Mouse (Mus musculus) stomach, embryonic 14.5 days (tissue): ENCODE measurements around the gene Lama5. TPM values are rescaled to one million over a fixed set of nuclear protein-coding genes. Genes with fewer than 3 reads are reported as not detected.

ENCODE experiments used
- ATAC-seq: fragments of 200-750 bp; cut with Nextera tagmentation; 2 replicates; pipeline ENCODE4 v1.8.0; 2017; ENCODE audit warnings: low read depth, moderate TSS enrichment; ENCODE audit not compliant: insufficient number of reproducible peaks, insufficient read depth, low FRiP score
- H3K27ac ChIP-seq: fragments of 300-500 bp; sonication (generic); 2 replicates; pipeline ENCODE4 v1.5.1; 2014; ENCODE audit warnings: mild to moderate bottlenecking, low read length, moderate library complexity, mixed read lengths
- H3K27me3 ChIP-seq: fragments of 300-500 bp; sonication (generic); 2 replicates; pipeline ENCODE4 v1.6.1; 2014; ENCODE audit warnings: low read length, control low read depth, mixed read lengths; ENCODE audit not compliant: control insufficient read depth, insufficient read depth
- H3K36me3 ChIP-seq: fragments of 300-500 bp; sonication (generic); 2 replicates; pipeline ENCODE4 v1.6.1; 2014; ENCODE audit warnings: mild to moderate bottlenecking, control low read depth, low read length, moderate library complexity, mixed read lengths; ENCODE audit not compliant: control insufficient read depth, insufficient read depth
- H3K4me1 ChIP-seq: fragments of 300-500 bp; sonication (generic); 2 replicates; pipeline ENCODE4 v1.6.1; 2014; ENCODE audit warnings: low read length, control low read depth, mixed read lengths; ENCODE audit not compliant: control insufficient read depth, insufficient read depth
- H3K4me2 ChIP-seq: fragments of 300-500 bp; sonication (generic); replicated peaks from 2 replicates; pipeline ENCODE4 v1.6.1; 2014; ENCODE audit warnings: low read depth, low read length, control low read depth
- H3K4me3 ChIP-seq: fragments of 300-500 bp; sonication (generic); 2 replicates; pipeline ENCODE4 v1.5.1; 2014; ENCODE audit warnings: low read depth, low read length, control low read depth
- H3K9ac ChIP-seq: fragments of 300-500 bp; sonication (generic); replicated peaks from 2 replicates; pipeline ENCODE4 v1.6.1; 2014; ENCODE audit warnings: low read depth, mild to moderate bottlenecking, control low read depth, low read length, moderate library complexity, mixed read lengths
- H3K9me3 ChIP-seq: fragments of 300-500 bp; sonication (generic); 2 replicates; pipeline ENCODE4 v1.6.1; 2016; ENCODE audit warnings: low read depth, low read length, control low read depth; ENCODE audit not compliant: control insufficient read depth
- WGBS: fragments of 180-500 bp; shearing (Covaris S2); extraction: QIAGEN DNeasy Blood & Tissue Kit; methylation state at CpG from one replicate; pipeline ENCODE4 v1.1.7; 2014; 5-methylcytosine and 5-hydroxymethylcytosine counted together
- polyA plus RNA-seq: library from polyadenylated mRNA; unstranded; fragments of >200 nt; fragmentation: Nextera tagmentation; extraction: Ambion mirVana; gene quantifications from 2 replicates; pipeline ENCODE4 v1.2.1, GENCODE M21; 2014

Gene Lama5
- 64.0 and 70.9 TPM in 2 replicates for polyA plus RNA-seq

GRCm38 (mm10) chr2:180225762-180226378 lies at the start of gene Lama5:
Gene Lama5 (minus strand): TSS chr2:180225859.
- WGBS: 2% methylated on average over 32 of the region's 37 CpGs
- Histone ChIP-seq H3K9me3 (no peaks in the 10 kb centered on the region), H3K27me3 (no peaks in the 10 kb centered on the region), H3K4me1 (peaks cover 47% of the 10 kb centered on the region), H3K36me3 (peaks cover 3% of the 10 kb centered on the region; the same call in 1 of the 2 replicates), H3K9ac (peak within 1 kb of the TSS; percentile 71), H3K27ac (peak within 1 kb of the TSS; percentile 81), H3K4me2 (peak within 1 kb of the TSS; percentile 96), H3K4me3 (peak within 1 kb of the TSS; percentile 76)
- ATAC-seq: peak; percentile 73

GRCm38 (mm10) chr2:180274523-180274922 lies 48.9 kb upstream of the Lama5 start:
- ATAC-seq: no peak
- H3K9ac ChIP-seq: no peak overlapping the region
- no peak overlapping the region for H3K4me2 ChIP-seq
- H3K4me3 ChIP-seq: no peak overlapping the region
- no peaks in the 10 kb centered on the region for H3K9me3 ChIP-seq
- no peaks in the 10 kb centered on the region; the same call in 1 of the 2 replicates for H3K36me3 ChIP-seq
- no peak overlapping the region for H3K27ac ChIP-seq
- peaks cover 24% of the 10 kb centered on the region; the same call in 1 of the 2 replicates for H3K4me1 ChIP-seq
- 93% methylated on average over 2 of the region's 2 CpGs for WGBS
- no peaks in the 10 kb centered on the region for H3K27me3 ChIP-seq

DNA sequence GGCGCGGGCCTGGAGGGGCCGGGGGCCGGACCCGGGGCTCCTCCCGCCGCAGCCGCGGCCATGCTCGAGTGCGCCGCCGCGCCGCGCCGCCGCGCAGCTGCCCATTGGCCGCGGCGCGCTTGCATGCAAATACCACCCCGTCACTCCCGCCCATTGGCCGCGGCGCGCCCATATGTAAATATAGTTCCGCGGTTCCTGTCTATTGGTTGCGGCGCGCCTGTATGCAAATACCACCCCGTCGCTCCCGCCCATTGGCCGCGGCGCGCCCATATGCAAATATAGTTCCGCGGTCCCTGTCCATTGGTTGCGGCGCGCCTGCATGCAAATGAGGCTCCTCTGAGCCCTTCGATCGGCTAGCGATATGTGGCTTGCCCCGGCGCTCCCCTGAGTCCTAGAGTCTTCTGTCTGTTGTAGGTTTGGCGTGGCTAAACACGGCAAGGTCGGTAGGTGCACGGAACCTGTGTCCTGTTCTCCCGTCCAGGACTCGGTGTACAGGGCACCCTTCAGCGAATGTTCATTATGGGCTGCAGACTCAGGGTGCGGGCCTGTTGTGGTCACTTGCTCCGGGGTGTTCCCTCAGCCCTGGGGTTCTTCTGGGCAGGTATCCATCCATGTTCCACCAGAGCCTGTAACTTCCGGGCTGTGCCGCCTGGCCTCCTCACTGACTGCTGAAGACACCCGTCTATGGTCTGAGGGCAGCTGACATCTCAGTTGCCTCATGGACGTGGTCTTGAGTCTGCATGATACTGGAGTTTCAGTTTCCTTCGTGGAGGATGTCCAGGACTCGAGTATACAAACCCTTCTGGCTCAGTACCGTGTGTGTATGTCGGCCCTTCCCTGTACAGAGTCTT lies 48.0 kb upstream of the Lama5 start, which contains the start of gene Cables2:
TSS of gene Cables2 (minus strand) at position 103 of the 851 bp plus-strand sequence.
- peak within 1 kb of the TSS; percentile 90 for H3K9ac ChIP-seq
- H3K4me1 ChIP-seq: peaks cover 24% of the 10 kb centered on the region; the same call in 1 of the 2 replicates
- ATAC-seq: peak; percentile 87
- WGBS: 7% methylated on average over 64 of the region's 68 CpGs
- no peaks in the 10 kb centered on the region for H3K27me3 ChIP-seq
- no peaks in the 10 kb centered on the region for H3K9me3 ChIP-seq
- H3K36me3 ChIP-seq: no peaks in the 10 kb centered on the region; the same call in 1 of the 2 replicates
- H3K4me3 ChIP-seq: peak within 1 kb of the TSS; percentile 84
- peak within 1 kb of the TSS; percentile 33; the same call in 1 of the 2 replicates for H3K27ac ChIP-seq
- peak within 1 kb of the TSS; percentile 95 for H3K4me2 ChIP-seq

- peak overlapping the region; percentile 95 for H3K4me2 ChIP-seq
- H3K4me3 ChIP-seq: peak overlapping the region; percentile 84
- no peaks in the 10 kb centered on the region for H3K9me3 ChIP-seq
- under 1% methylated on average over 37 of the region's 37 CpGs for WGBS
- no peaks in the 10 kb centered on the region; the same call in 1 of the 2 replicates for H3K36me3 ChIP-seq
- H3K27ac ChIP-seq: peak overlapping the region; percentile 33; the same call in 1 of the 2 replicates
- peak; percentile 5; the same call in 1 of the 2 replicates for ATAC-seq
- H3K9ac ChIP-seq: peak overlapping the region; percentile 90
- peaks cover 20% of the 10 kb centered on the region; the same call in 1 of the 2 replicates for H3K4me1 ChIP-seq
- no peaks in the 10 kb centered on the region for H3K27me3 ChIP-seq
Observed at GRCm38 (mm10) chr2:180272884-180273321, 47.2 kb upstream of the Lama5 start.

- H3K27ac ChIP-seq: no peak overlapping the region
- no peaks in the 10 kb centered on the region for H3K27me3 ChIP-seq
- peak overlapping the region; percentile 95 for H3K4me2 ChIP-seq
- H3K4me3 ChIP-seq: peak overlapping the region; percentile 84; the same call in 1 of the 2 replicates
- ATAC-seq: no peak
- H3K9ac ChIP-seq: no peak overlapping the region; the same call in 1 of the 2 replicates
- WGBS: 69% methylated on average over 5 of the region's 5 CpGs
- peaks cover 20% of the 10 kb centered on the region; the same call in 1 of the 2 replicates for H3K4me1 ChIP-seq
- no peaks in the 10 kb centered on the region; the same call in 1 of the 2 replicates for H3K36me3 ChIP-seq
- no peaks in the 10 kb centered on the region for H3K9me3 ChIP-seq
Observed at GRCm38 (mm10) chr2:180271804-180272395, 46.2 kb upstream of the Lama5 start.

DNA sequence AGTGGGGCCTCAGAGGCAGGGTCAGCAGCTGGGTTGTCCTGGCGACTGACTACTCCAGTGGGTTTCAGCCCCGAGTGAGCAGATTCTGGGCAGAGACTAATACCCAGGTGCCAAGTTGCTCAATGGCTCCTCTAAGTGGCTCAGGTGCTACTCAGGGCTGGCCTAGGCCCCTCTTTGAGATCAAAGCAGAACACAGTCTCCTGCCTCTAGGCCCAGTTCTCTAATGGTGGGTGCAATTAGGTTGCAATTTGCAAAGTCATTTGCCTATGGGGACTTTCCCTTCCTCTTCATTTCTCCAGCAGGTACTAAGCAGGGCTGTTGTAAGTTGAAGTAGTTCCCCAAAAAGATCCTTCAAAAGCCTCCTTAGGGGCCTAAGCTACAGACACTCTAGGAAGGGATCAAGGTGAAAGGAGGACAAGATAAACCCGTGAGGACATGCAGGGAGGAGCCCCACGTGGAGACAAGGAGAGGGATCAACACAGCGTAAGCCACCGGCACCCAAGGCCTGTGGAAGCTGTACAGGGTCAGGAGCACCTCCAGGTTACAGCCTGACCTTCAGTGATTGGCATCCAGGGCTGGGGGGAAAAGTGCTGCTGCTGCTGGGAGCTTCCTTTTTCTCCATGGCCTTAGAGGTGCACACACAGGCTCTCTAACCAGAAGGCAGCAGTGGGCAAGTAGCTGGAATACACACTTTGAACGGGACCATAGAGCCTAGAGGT lies 45.0 kb upstream of the Lama5 start:
- 79% methylated on average over 7 of the region's 7 CpGs for WGBS
- H3K4me2 ChIP-seq: no peak overlapping the region
- H3K27ac ChIP-seq: no peak overlapping the region
- peaks cover 3% of the 10 kb centered on the region; the same call in 1 of the 2 replicates for H3K36me3 ChIP-seq
- ATAC-seq: no peak
- 0 out of 2 replicates have a peak overlapping the region, but pooled peaks have one; percentile 10 for H3K9ac ChIP-seq
- H3K9me3 ChIP-seq: no peaks in the 10 kb centered on the region
- H3K27me3 ChIP-seq: no peaks in the 10 kb centered on the region
- peaks cover 14% of the 10 kb centered on the region; the same call in 1 of the 2 replicates for H3K4me1 ChIP-seq
- H3K4me3 ChIP-seq: no peak overlapping the region

DNA sequence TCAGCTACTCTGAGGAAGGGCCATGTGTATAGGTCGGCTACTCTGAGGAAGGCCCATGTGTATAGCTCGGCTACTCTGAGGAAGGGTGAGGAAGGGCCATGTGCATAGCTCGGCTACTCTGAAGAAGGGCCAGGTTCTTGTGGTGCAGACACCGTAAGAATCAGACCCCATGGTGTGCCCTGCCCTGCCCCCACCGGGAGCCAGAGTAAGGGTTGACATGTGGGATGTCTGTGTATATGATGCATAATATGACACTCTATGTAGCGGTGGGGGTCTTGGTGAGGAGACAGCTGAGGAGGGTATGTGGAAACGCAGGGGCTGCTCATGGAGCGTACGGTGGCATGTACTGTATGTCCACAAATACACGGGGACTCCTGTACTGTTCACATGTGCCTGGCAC lies 43.7 kb upstream of the Lama5 start:
- Histone ChIP-seq H3K4me2 (no peak overlapping the region), H3K9ac (no peak overlapping the region), H3K36me3 (peaks cover 6% of the 10 kb centered on the region), H3K27ac (no peak overlapping the region), H3K9me3 (no peaks in the 10 kb centered on the region), H3K4me1 (peaks cover 14% of the 10 kb centered on the region; the same call in 1 of the 2 replicates), H3K27me3 (no peaks in the 10 kb centered on the region), H3K4me3 (no peak overlapping the region)
- ATAC-seq: no peak
- WGBS: 90% methylated on average over 10 of the region's 10 CpGs
